Mouse (Mus musculus): Measurements from ENCODE around the gene Mcrip2.

- TF ChIP-seq CTCF (IDR thresholded peaks at IDR 0.05; ENCODE audit: low read depth): no peak
- TF ChIP-seq EP300 (IDR thresholded peaks at IDR 0.05; ENCODE audit: low read depth): no peak
Measured at GRCm38 (mm10) chr17:25830200-25830753, 38.3 kb downstream of the Mcrip2 start.

Data from liver, embryonic 14.5 days (tissue).